Mouse (Mus musculus) limb, embryonic 10.5 days (tissue): ENCODE data around the gene Stat4. TPM values are rescaled to one million over a fixed set of nuclear protein-coding genes. Genes with fewer than 3 reads are reported as not detected.

ENCODE experiments used
- DNase-seq: peaks from one replicate; pipeline ENCODE4 v3.0.0-alpha.2; 2017; ENCODE audit warnings: low spot score
- H3K27ac ChIP-seq: fragments of 300-500 bp; sonication (generic); 2 replicates; pipeline ENCODE4 v1.5.1; 2016; ENCODE audit warnings: mild to moderate bottlenecking
- H3K27me3 ChIP-seq: fragments of 300-500 bp; sonication (generic); 2 replicates; pipeline ENCODE4 v1.6.1; 2016; ENCODE audit warnings: low read depth, mild to moderate bottlenecking; ENCODE audit not compliant: poor library complexity, severe bottlenecking
- H3K36me3 ChIP-seq: fragments of 300-500 bp; sonication (generic); 2 replicates; pipeline ENCODE4 v1.6.1; 2016; ENCODE audit warnings: mild to moderate bottlenecking, moderate library complexity
- H3K4me1 ChIP-seq: fragments of 300-500 bp; sonication (generic); 2 replicates; pipeline ENCODE4 v1.6.1; 2016
- H3K4me3 ChIP-seq: fragments of 300-500 bp; sonication (generic); 2 replicates; pipeline ENCODE4 v1.5.1; 2016; ENCODE audit warnings: mild to moderate bottlenecking, moderate library complexity
- H3K9me3 ChIP-seq: fragments of 300-500 bp; sonication (generic); replicated peaks from 2 replicates; pipeline ENCODE4 v1.6.1; 2016; ENCODE audit warnings: mild to moderate bottlenecking
- WGBS: fragments of 180-500 bp; shearing (Covaris S2); methylation state at CpG from one replicate; pipeline ENCODE4 v1.1.7; 2016; 5-methylcytosine and 5-hydroxymethylcytosine counted together
- polyA plus RNA-seq: library from polyadenylated mRNA; unstranded; fragments of >200 nt; fragmentation: Nextera tagmentation; extraction: Ambion mirVana; gene quantifications from 2 replicates; pipeline ENCODE4 v1.2.1, GENCODE M21; 2016

Stat4 gene
- polyA plus RNA-seq, 1 experiment from 2014 or later, result 1.9 TPM

- Histone ChIP-seq H3K9me3 (no peaks in the 10 kb centered on the region), H3K4me1 (peaks cover 9% of the 10 kb centered on the region; the same call in 1 of the 2 replicates), H3K4me3 (no peak overlapping the region), H3K36me3 (no peaks in the 10 kb centered on the region), H3K27me3 (peaks cover 7% of the 10 kb centered on the region; the same call in 1 of the 2 replicates), H3K27ac (no peak overlapping the region)
- WGBS, result 34% methylated on average over 8 of the region's 8 CpGs
- peak; percentile 68 for DNase-seq
Observed at GRCm38 (mm10) chr1:52004096-52004495, 17.1 kb downstream of the Stat4 start.

GRCm38 (mm10) chr1:52008443-52008842 lies 21.5 kb downstream of the Stat4 start:
- H3K4me3 ChIP-seq, result peak overlapping the region; percentile 49
- H3K27ac ChIP-seq, result no peak overlapping the region
- peaks cover 7% of the 10 kb centered on the region; the same call in 1 of the 2 replicates for H3K27me3 ChIP-seq
- no peaks in the 10 kb centered on the region for H3K9me3 ChIP-seq
- peak; percentile 43 for DNase-seq
- H3K36me3 ChIP-seq, result no peaks in the 10 kb centered on the region
- H3K4me1 ChIP-seq, result peaks cover 9% of the 10 kb centered on the region; the same call in 1 of the 2 replicates
- 6% methylated on average over 11 of the region's 11 CpGs for WGBS

- H3K36me3 ChIP-seq, result no peaks in the 10 kb centered on the region
- WGBS, result 2% methylated on average over 12 of the region's 12 CpGs
- H3K4me1 ChIP-seq, result peaks cover 9% of the 10 kb centered on the region; the same call in 1 of the 2 replicates
- DNase-seq, result no peak
- peaks cover 7% of the 10 kb centered on the region; the same call in 1 of the 2 replicates for H3K27me3 ChIP-seq
- peak overlapping the region; percentile 49 for H3K4me3 ChIP-seq
- H3K9me3 ChIP-seq, result no peaks in the 10 kb centered on the region
- H3K27ac ChIP-seq, result no peak overlapping the region
Observed at GRCm38 (mm10) chr1:52008947-52009346, 22.0 kb downstream of the Stat4 start.

- Histone ChIP-seq H3K36me3 (no peaks in the 10 kb centered on the region), H3K27ac (no peak overlapping the region), H3K27me3 (peaks cover 7% of the 10 kb centered on the region; the same call in 1 of the 2 replicates), H3K4me3 (no peak overlapping the region), H3K4me1 (peaks cover 9% of the 10 kb centered on the region; the same call in 1 of the 2 replicates), H3K9me3 (no peaks in the 10 kb centered on the region)
- WGBS, result 96% methylated on average over 5 of the region's 5 CpGs
- no peak for DNase-seq
Observed at GRCm38 (mm10) chr1:52010741-52011140, 23.8 kb downstream of the Stat4 start.

GRCm38 (mm10) chr1:52011227-52011626 lies 24.3 kb downstream of the Stat4 start:
- Histone ChIP-seq H3K9me3 (no peaks in the 10 kb centered on the region), H3K4me3 (no peak overlapping the region), H3K27me3 (peaks cover 7% of the 10 kb centered on the region; the same call in 1 of the 2 replicates), H3K27ac (no peak overlapping the region), H3K4me1 (peaks cover 9% of the 10 kb centered on the region; the same call in 1 of the 2 replicates), H3K36me3 (no peaks in the 10 kb centered on the region)
- DNase-seq, result no peak
- 75% methylated on average over 3 of the region's 3 CpGs for WGBS

GRCm38 (mm10) chr1:52012231-52012630 lies 25.3 kb downstream of the Stat4 start:
- Histone ChIP-seq H3K9me3 (no peaks in the 10 kb centered on the region), H3K27me3 (peaks cover 7% of the 10 kb centered on the region; the same call in 1 of the 2 replicates), H3K4me3 (no peak overlapping the region), H3K36me3 (no peaks in the 10 kb centered on the region), H3K27ac (no peak overlapping the region), H3K4me1 (peaks cover 9% of the 10 kb centered on the region; the same call in 1 of the 2 replicates)
- DNase-seq, result no peak

- H3K9me3 ChIP-seq, result no peaks in the 10 kb centered on the region
- DNase-seq, result no peak
- H3K36me3 ChIP-seq, result no peaks in the 10 kb centered on the region
- no peak overlapping the region for H3K27ac ChIP-seq
- H3K4me3 ChIP-seq, result no peak overlapping the region
- peaks cover 2% of the 10 kb centered on the region; the same call in 1 of the 2 replicates for H3K27me3 ChIP-seq
- peaks cover 9% of the 10 kb centered on the region; the same call in 1 of the 2 replicates for H3K4me1 ChIP-seq
- WGBS, result 93% methylated on average over 7 of the region's 7 CpGs
Observed at GRCm38 (mm10) chr1:52012757-52013156, 25.8 kb downstream of the Stat4 start.

GRCm38 (mm10) chr1:52019621-52020020 lies 32.7 kb downstream of the Stat4 start:
- Histone ChIP-seq H3K4me1 (no peaks in the 10 kb centered on the region), H3K4me3 (no peak overlapping the region), H3K9me3 (no peaks in the 10 kb centered on the region), H3K36me3 (no peaks in the 10 kb centered on the region), H3K27ac (no peak overlapping the region), H3K27me3 (no peaks in the 10 kb centered on the region)
- 69% methylated on average over 4 of the region's 4 CpGs for WGBS
- DNase-seq, result no peak

GRCm38 (mm10) chr1:52021936-52022725 lies 35.2 kb downstream of the Stat4 start:
- DNase-seq, result no peak
- no peaks in the 10 kb centered on the region for H3K27me3 ChIP-seq
- no peaks in the 10 kb centered on the region for H3K9me3 ChIP-seq
- no peaks in the 10 kb centered on the region for H3K4me1 ChIP-seq
- no peak overlapping the region for H3K4me3 ChIP-seq
- H3K36me3 ChIP-seq, result no peaks in the 10 kb centered on the region
- no peak overlapping the region for H3K27ac ChIP-seq
- 91% methylated on average over 4 of the region's 4 CpGs for WGBS

- WGBS, result 91% methylated on average over 5 of the region's 5 CpGs
- H3K27ac ChIP-seq, result no peak overlapping the region
Observed at GRCm38 (mm10) chr1:52028686-52029085, 41.7 kb downstream of the Stat4 start.

GRCm38 (mm10) chr1:52034816-52035752 lies 48.1 kb downstream of the Stat4 start:
- 84% methylated on average over 12 of the region's 12 CpGs for WGBS
- DNase-seq, result no peak
- H3K9me3 ChIP-seq, result no peaks in the 10 kb centered on the region

More at GRCm38 (mm10) chr1:52028686-52029085, 41.7 kb downstream of the Stat4 start:
- Histone ChIP-seq H3K36me3 (no peaks in the 10 kb centered on the region), H3K4me3 (no peak overlapping the region), H3K27me3 (no peaks in the 10 kb centered on the region), H3K4me1 (no peaks in the 10 kb centered on the region), H3K9me3 (no peaks in the 10 kb centered on the region)
- no peak for DNase-seq

GRCm38 (mm10) chr1:52039151-52039550 lies 52.2 kb downstream of the Stat4 start:
- no peak for DNase-seq
- Histone ChIP-seq H3K4me1 (peaks cover 12% of the 10 kb centered on the region; the same call in 1 of the 2 replicates), H3K27me3 (no peaks in the 10 kb centered on the region), H3K4me3 (no peak overlapping the region), H3K27ac (no peak overlapping the region), H3K36me3 (no peaks in the 10 kb centered on the region), H3K9me3 (no peaks in the 10 kb centered on the region)
- WGBS, result 90% methylated on average over 7 of the region's 7 CpGs

More at GRCm38 (mm10) chr1:52034816-52035752, 48.1 kb downstream of the Stat4 start:
- Histone ChIP-seq H3K4me1 (peaks cover 11% of the 10 kb centered on the region; the same call in 1 of the 2 replicates), H3K4me3 (no peak overlapping the region), H3K27me3 (no peaks in the 10 kb centered on the region), H3K27ac (no peak overlapping the region), H3K36me3 (no peaks in the 10 kb centered on the region)
